11 mouse cellular contexts compared by ENCODE assay signal in the genomic region with DNA sequence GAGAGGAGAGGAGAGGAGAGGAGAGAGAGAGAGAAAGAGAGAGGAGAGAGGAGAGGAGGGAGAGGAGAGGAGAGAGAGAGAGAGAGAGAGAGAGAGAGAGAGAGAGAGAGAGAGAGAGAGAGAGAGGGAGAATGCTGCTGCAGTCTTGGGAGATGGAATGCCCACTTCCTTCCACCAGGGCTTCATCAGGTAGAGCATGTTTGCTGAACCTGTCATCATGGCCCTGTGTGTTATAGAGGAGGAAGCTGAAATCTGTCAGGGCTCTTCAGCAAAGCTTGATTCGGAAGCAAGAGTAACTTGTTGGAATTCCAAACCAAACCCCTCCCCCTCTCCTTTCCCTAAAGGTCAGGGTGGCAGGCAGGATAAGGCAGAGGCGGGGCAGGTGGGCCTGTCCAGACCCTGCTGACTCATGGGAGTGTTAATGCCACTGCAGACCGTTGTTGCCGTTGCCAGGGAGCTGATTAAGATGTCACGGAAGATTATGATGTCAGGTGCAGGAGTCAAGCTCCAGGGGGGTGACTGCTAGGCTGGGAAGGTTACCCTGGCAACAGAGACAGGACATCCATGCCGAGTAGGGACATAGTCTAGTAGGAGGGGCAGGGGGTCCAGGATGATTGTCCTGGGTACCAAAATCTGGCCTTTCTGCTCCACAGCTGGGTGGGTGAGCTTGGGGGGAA. TPM values are rescaled to one million over a fixed set of nuclear protein-coding genes. Genes with fewer than 3 reads are reported as not detected.
A peak's percentile ranks its signal among the peaks of the same experiment; 100 is the strongest.
DNase-seq lines count a peak whose midpoint lies in the region; ATAC-seq and TF ChIP-seq lines count a peak whose summit lies in the region.
"Had no signal": no experiment of that assay in that cellular context is flagged by ENCODE, and none has a peak within 500 bp of the region (broad histone marks: within the 10 kb centered on the region; RNA-seq: fewer than 3 reads in every experiment).

No protein-coding gene starts in this region.

- TF ChIP-seq POLR2A in brain, embryonic 14.5 days (IDR thresholded peaks at IDR 0.05; ENCODE audit: borderline replicate concordance, extremely low read depth, insufficient read depth, insufficient read length, poor library complexity, severe bottlenecking): no peak

- no peak for TF ChIP-seq CTCF in brain, embryonic 14.5 days (IDR thresholded peaks at IDR 0.05; ENCODE audit: borderline replicate concordance, extremely low read depth, insufficient read depth, insufficient read length)

- ATAC-seq in hindbrain, embryonic 14.5 days (ENCODE audit: low FRiP score): peak; percentile 83
- ATAC-seq in midbrain, embryonic 14.5 days (ENCODE audit: low FRiP score, low TSS enrichment): peak; percentile 86
- ATAC-seq in intestine, embryonic 16.5 days: no peak

- no peak overlapping the region for H3K9ac ChIP-seq in hindbrain, embryonic 14.5 days
- no peak overlapping the region for H3K9ac ChIP-seq in midbrain, embryonic 14.5 days (replicated peaks; ENCODE audit: low read length)
- H3K9ac ChIP-seq in intestine, embryonic 16.5 days (ENCODE audit: low read depth, low read length): no peak overlapping the region

- H3K4me1 ChIP-seq in hindbrain, embryonic 14.5 days (replicated peaks; ENCODE audit: control insufficient read depth, insufficient read depth, low read length): peaks cover 9% of the 10 kb centered on the region
- peaks cover 11% of the 10 kb centered on the region for H3K4me1 ChIP-seq in midbrain, embryonic 14.5 days (ENCODE audit: control insufficient read depth, insufficient read depth, low read length)
- H3K4me1 ChIP-seq in intestine, embryonic 16.5 days (ENCODE audit: control insufficient read depth, insufficient read depth, low read length): no peaks in the 10 kb centered on the region

- H3K27me3 ChIP-seq in hindbrain, embryonic 14.5 days (ENCODE audit: control insufficient read depth, insufficient read depth, low read length): peaks cover 85% of the 10 kb centered on the region
- H3K27me3 ChIP-seq in midbrain, embryonic 14.5 days (ENCODE audit: control insufficient read depth, insufficient read depth, low read length): peaks cover 93% of the 10 kb centered on the region
- peaks cover 52% of the 10 kb centered on the region for H3K27me3 ChIP-seq in intestine, embryonic 16.5 days (replicated peaks; ENCODE audit: control insufficient read depth, insufficient read depth, low read length)

- 0% methylated on average over 6 of the region's 6 CpGs for WGBS in hindbrain, embryonic 14.5 days
- WGBS in midbrain, embryonic 14.5 days: 0% methylated on average over 6 of the region's 6 CpGs
- WGBS in intestine, embryonic 16.5 days: 6% methylated on average over 6 of the region's 6 CpGs

- no peaks in the 10 kb centered on the region for H3K36me3 ChIP-seq in hindbrain, embryonic 14.5 days (replicated peaks; ENCODE audit: control insufficient read depth, insufficient read depth)
- no peaks in the 10 kb centered on the region for H3K36me3 ChIP-seq in midbrain, embryonic 14.5 days (ENCODE audit: control insufficient read depth, insufficient read depth, low read length)
- H3K36me3 ChIP-seq in intestine, embryonic 16.5 days (ENCODE audit: control insufficient read depth, insufficient read depth, low read length): no peaks in the 10 kb centered on the region

- H3K27ac ChIP-seq in hindbrain, embryonic 14.5 days: no peak overlapping the region
- H3K27ac ChIP-seq in midbrain, embryonic 14.5 days (replicated peaks; ENCODE audit: low read depth, low read length): no peak overlapping the region
- no peak overlapping the region for H3K27ac ChIP-seq in intestine, embryonic 16.5 days (ENCODE audit: low read length)

- no peak overlapping the region for H3K4me2 ChIP-seq in hindbrain, embryonic 14.5 days (replicated peaks)
- no peak overlapping the region for H3K4me2 ChIP-seq in midbrain, embryonic 14.5 days (ENCODE audit: low read length)
- H3K4me2 ChIP-seq in intestine, embryonic 16.5 days (ENCODE audit: low read depth, low read length): no peak overlapping the region

- H3K9me3 ChIP-seq in hindbrain, embryonic 14.5 days (ENCODE audit: control insufficient read depth, low read length): no peaks in the 10 kb centered on the region
- H3K9me3 ChIP-seq in midbrain, embryonic 14.5 days (ENCODE audit: control insufficient read depth, low read length): no peaks in the 10 kb centered on the region
- H3K9me3 ChIP-seq in intestine, embryonic 16.5 days (ENCODE audit: control insufficient read depth, low read length): no peaks in the 10 kb centered on the region

- peak; percentile 20 for DNase-seq in 3T3-L1 (ENCODE audit: low read depth, low spot score)
- DNase-seq in brain, embryonic 14.5 days (ENCODE audit: low read depth): peak; percentile 77
- no peak for DNase-seq in hindbrain, embryonic 14.5 days (ENCODE audit: low spot score)
- DNase-seq in midbrain, embryonic 14.5 days: peak; percentile 82
- DNase-seq in B cell, adult 2 months: no peak
- DNase-seq in cerebellum, postnatal 25 days: no peak
- DNase-seq in layer of hippocampus, adult 11-12 months (ENCODE audit: low spot score): no peak
- DNase-seq: adrenal gland, adult 8-10 months; kidney, adult 2 months; lung, postnatal 36 days had no signal

- H3K4me3 ChIP-seq in hindbrain, embryonic 14.5 days (replicated peaks; ENCODE audit: low read length): no peak overlapping the region
- no peak overlapping the region for H3K4me3 ChIP-seq in midbrain, embryonic 14.5 days (replicated peaks; ENCODE audit: low read depth, low read length)
- no peak overlapping the region for H3K4me3 ChIP-seq in intestine, embryonic 16.5 days (ENCODE audit: low read length)

RNA-seq across cellular contexts. Expression of a gene that starts 11.3 kb away (rescaled TPM):
- 12.4 and 17.0 TPM in 2 replicates for polyA plus RNA-seq in brain, embryonic 14.5 days (2012; rRNA removed)
- 25.4 and 37.4 TPM in 2 replicates for polyA plus RNA-seq in hindbrain, embryonic 14.5 days (2014; fragmentation: Nextera tagmentation; extraction: Ambion mirVana)
- polyA plus RNA-seq in midbrain, embryonic 14.5 days (2014; fragmentation: Nextera tagmentation; extraction: Ambion mirVana): 5.9 and 13.3 TPM in 2 replicates
- 2.1 and 2.4 TPM in 2 replicates for polyA plus RNA-seq in intestine, embryonic 16.5 days (2015; fragmentation: Nextera tagmentation; extraction: Ambion mirVana)

Comparison
In these comparisons a context has a peak if more than half of its experiments do, and no peak if none do; other contexts are left out.
1. DNase-seq: peak in 3T3-L1 (single experiment), brain, embryonic 14.5 days (single experiment) and midbrain, embryonic 14.5 days (single experiment); none in hindbrain, embryonic 14.5 days (single experiment), B cell, adult 2 months (0 of 2), cerebellum, postnatal 25 days (0 of 2) and layer of hippocampus, adult 11-12 months (single experiment).